Mouse (Mus musculus) liver, embryonic 14.5 days (tissue): ENCODE data around the gene Dhtkd1.

Experiments
- CTCF ChIP-seq: IDR thresholded peaks from 2 replicates; pipeline ENCODE4 v1.5.1; 2016; ENCODE audit warnings: antibody characterized with exemption, low read depth, control low read depth
- EP300 ChIP-seq: IDR thresholded peaks from 2 replicates; pipeline ENCODE4 v1.6.1; 2016; ENCODE audit warnings: antibody characterized with exemption, low read depth

DNA sequence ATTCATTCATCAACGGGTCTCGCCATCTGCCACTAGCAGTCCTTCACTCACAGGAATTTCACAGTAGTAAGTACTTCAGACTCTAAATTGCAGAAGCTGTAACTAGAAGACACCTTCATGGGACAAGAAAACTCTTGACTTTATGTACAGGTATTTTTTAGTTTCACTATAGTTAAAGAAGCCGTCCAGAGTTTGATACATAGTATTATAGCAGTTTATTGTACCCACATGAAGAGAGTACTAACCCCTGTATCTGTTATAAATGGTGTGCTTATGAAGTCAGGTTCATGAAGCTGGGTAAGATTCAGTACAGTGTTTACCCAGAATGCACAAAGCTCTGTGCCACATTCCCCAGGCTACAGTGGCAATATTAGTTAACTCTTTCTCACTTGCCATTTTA lies 79.8 kb downstream of the Dhtkd1 start, which contains the start of gene Gm13199:
- TF ChIP-seq EP300 (no peak), CTCF (no peak)
